Mouse (Mus musculus) cerebellum, postnatal 25 days (tissue): ENCODE measurements around the gene Reep1.

Experiments
- DNase-seq, 2 experiments: peaks; one replicate each; pipeline ENCODE4 v3.0.0; 2021; ENCODE audit warnings: mixed read lengths in 2 of 2

The Reep1 gene

GRCm38 (mm10) chr6:71707511-71708501, at the start of gene Reep1:
Gene Reep1, plus strand, starts transcription at chr6:71707561.
- DNase-seq, result peak; percentile 84 to 88

GRCm38 (mm10) chr6:71658290-71658689, 49.1 kb upstream of the Reep1 start:
- no peak for DNase-seq

- DNase-seq, result no peak
Observed at GRCm38 (mm10) chr6:71664511-71664910, 42.9 kb upstream of the Reep1 start.

GRCm38 (mm10) chr6:71673166-71673565, 34.2 kb upstream of the Reep1 start:
- DNase-seq, result peak in 1 of 2 experiments; percentile 7

GRCm38 (mm10) chr6:71678891-71679290, 28.5 kb upstream of the Reep1 start:
- peak in 1 of 2 experiments; percentile 8 for DNase-seq

GRCm38 (mm10) chr6:71695150-71695549, 12.2 kb upstream of the Reep1 start:
- DNase-seq, result no peak

- no peak for DNase-seq
Observed at GRCm38 (mm10) chr6:71695599-71695998, 11.8 kb upstream of the Reep1 start.

- no peak for DNase-seq
Observed at GRCm38 (mm10) chr6:71706871-71707270, 490 bp upstream of the Reep1 start.

GRCm38 (mm10) chr6:71708528-71708927, 1.2 kb downstream of the Reep1 start:
- DNase-seq, result peak in 1 of 2 experiments; percentile 47

- no peak for DNase-seq
Observed at GRCm38 (mm10) chr6:71710323-71710722, 3.0 kb downstream of the Reep1 start.

GRCm38 (mm10) chr6:71711201-71711600, 3.8 kb downstream of the Reep1 start:
- DNase-seq, result peak in 1 of 2 experiments; percentile 48

GRCm38 (mm10) chr6:71713532-71713931, 6.2 kb downstream of the Reep1 start:
- no peak for DNase-seq

GRCm38 (mm10) chr6:71715006-71715405, 7.6 kb downstream of the Reep1 start:
- DNase-seq, result no peak

- DNase-seq, result no peak
Observed at GRCm38 (mm10) chr6:71716434-71716833, 9.1 kb downstream of the Reep1 start.

GRCm38 (mm10) chr6:71718322-71718721, 11.0 kb downstream of the Reep1 start:
- DNase-seq, result no peak

GRCm38 (mm10) chr6:71719302-71719701, 11.9 kb downstream of the Reep1 start:
- no peak for DNase-seq

- DNase-seq, result peak; percentile 38 to 40
Observed at GRCm38 (mm10) chr6:71722988-71723387, 15.6 kb downstream of the Reep1 start.

- peak in 1 of 2 experiments; percentile 55 for DNase-seq
Observed at GRCm38 (mm10) chr6:71723555-71723954, 16.2 kb downstream of the Reep1 start.

GRCm38 (mm10) chr6:71726710-71727109, 19.3 kb downstream of the Reep1 start:
- no peak for DNase-seq

- DNase-seq, result no peak
Observed at GRCm38 (mm10) chr6:71728306-71728705, 20.9 kb downstream of the Reep1 start.

- DNase-seq, result no peak
Observed at GRCm38 (mm10) chr6:71734910-71735599, 27.7 kb downstream of the Reep1 start.

- no peak for DNase-seq
Observed at GRCm38 (mm10) chr6:71735600-71736010, 28.2 kb downstream of the Reep1 start.

- no peak for DNase-seq
Observed at GRCm38 (mm10) chr6:71736101-71736500, 28.7 kb downstream of the Reep1 start.

GRCm38 (mm10) chr6:71737202-71737601, 29.8 kb downstream of the Reep1 start:
- DNase-seq, result peak in 1 of 2 experiments; percentile 16
